Comparison of ENCODE assay signal across 18 mouse cellular contexts in genomic region chr7:35557577-35557976, GRCm38 (mm10). TPM values are rescaled to one million over a fixed set of nuclear protein-coding genes. Genes with fewer than 3 reads are reported as not detected.
DNase-seq lines count a peak whose midpoint lies in the region; ATAC-seq and TF ChIP-seq lines count a peak whose summit lies in the region.
"Had no signal": no experiment of that assay in that cellular context is flagged by ENCODE, and none has a peak within 500 bp of the region (broad histone marks: within the 10 kb centered on the region; RNA-seq: fewer than 3 reads in every experiment).

No protein-coding gene starts in this region.

- H3K27ac ChIP-seq in kidney, adult 2 months (ENCODE audit: insufficient read depth, low read depth, low read length): peak overlapping the region; percentile 100
- peak overlapping the region; percentile 37; the same call in 1 of the 2 replicates for H3K27ac ChIP-seq in bone marrow, adult 2 months (ENCODE audit: control insufficient read depth, insufficient read depth, low read depth, low read length, poor library complexity)
- peak overlapping the region; percentile 100 for H3K27ac ChIP-seq in intestine, embryonic 16.5 days (ENCODE audit: low read length)
- H3K27ac ChIP-seq: left cerebral cortex, adult 2 months; neural tube, embryonic 15.5 days had no signal

- peak; percentile 17 for ATAC-seq in intestine, embryonic 16.5 days
- peak; percentile 32 for ATAC-seq in megakaryocyte progenitor cell, adult 5-6 weeks (replicated peaks; ENCODE audit: poor library complexity)

- WGBS in kidney, adult 2 months: 44% methylated on average over 3 of the region's 3 CpGs
- 18% methylated on average over 3 of the region's 3 CpGs for WGBS in bone marrow, adult 2 months
- 55% methylated on average over 3 of the region's 3 CpGs for WGBS in intestine, embryonic 16.5 days

- peaks cover 38% of the 10 kb centered on the region for H3K4me1 ChIP-seq in kidney, adult 2 months (ENCODE audit: control insufficient read depth, insufficient read depth, low read length)
- H3K4me1 ChIP-seq in bone marrow, adult 2 months (ENCODE audit: control insufficient read depth, insufficient read depth, low read length): peaks cover 6% of the 10 kb centered on the region
- peaks cover 22% of the 10 kb centered on the region for H3K4me1 ChIP-seq in intestine, embryonic 16.5 days (ENCODE audit: control insufficient read depth, insufficient read depth, low read length)

- TF ChIP-seq CTCF in kidney, adult 2 months (conservative IDR thresholded peaks at IDR 0.05; ENCODE audit: insufficient read depth, insufficient read length, low read depth, low read length): no peak
- TF ChIP-seq CTCF in bone marrow, adult 2 months (IDR thresholded peaks at IDR 0.05; ENCODE audit: control insufficient read depth, insufficient read depth, low read length): no peak

- no peak overlapping the region for H3K4me2 ChIP-seq in intestine, embryonic 16.5 days (ENCODE audit: low read depth, low read length)
- H3K4me2 ChIP-seq: heart, embryonic 11.5 days; midbrain, embryonic 11.5 days; neural tube, embryonic 15.5 days had no signal

- no peak overlapping the region for H3K9ac ChIP-seq in intestine, embryonic 16.5 days (ENCODE audit: low read depth, low read length)
- H3K9ac ChIP-seq: neural tube, embryonic 15.5 days had no signal

- no peak for TF ChIP-seq POLR2A in kidney, adult 2 months (IDR thresholded peaks at IDR 0.05; ENCODE audit: low read depth, low read length)
- TF ChIP-seq POLR2A in bone marrow, adult 2 months (IDR thresholded peaks at IDR 0.05; ENCODE audit: borderline replicate concordance, control insufficient read depth, low read depth, low read length): no peak

- H3K9me3 ChIP-seq in intestine, embryonic 16.5 days (ENCODE audit: control insufficient read depth, low read length): no peaks in the 10 kb centered on the region
- H3K9me3 ChIP-seq: neural tube, embryonic 15.5 days had no signal

- H3K27me3 ChIP-seq in kidney, adult 2 months (replicated peaks; ENCODE audit: control insufficient read depth, insufficient read depth, low read length): no peaks in the 10 kb centered on the region
- no peaks in the 10 kb centered on the region for H3K27me3 ChIP-seq in intestine, embryonic 16.5 days (replicated peaks; ENCODE audit: control insufficient read depth, insufficient read depth, low read length)
- H3K27me3 ChIP-seq: neural tube, embryonic 15.5 days had no signal

- no peak overlapping the region for H3K4me3 ChIP-seq in kidney, adult 2 months (ENCODE audit: insufficient read depth, low read depth, low read length)
- no peak overlapping the region for H3K4me3 ChIP-seq in bone marrow, adult 2 months (replicated peaks; ENCODE audit: control insufficient read depth, low read depth, low read length)
- H3K4me3 ChIP-seq in intestine, embryonic 16.5 days (ENCODE audit: low read length): no peak overlapping the region
- H3K4me3 ChIP-seq: left cerebral cortex, adult 2 months; neural tube, embryonic 15.5 days had no signal

- peak; percentile 79 for DNase-seq in kidney, adult 2 months
- no peak for DNase-seq in kidney, postnatal 25 days
- no peak for DNase-seq in T-cell, adult 2 months (ENCODE audit: low spot score)
- DNase-seq in layer of hippocampus, adult 8-10 months (ENCODE audit: low spot score in 2 of 2): no peak
- no peak for DNase-seq in adrenal gland, adult 18-20 months (ENCODE audit: low spot score in 2 of 2)
- DNase-seq: adrenal gland, adult 8-10 months; cerebellum, postnatal 14 days; gastrocnemius, postnatal 10 days; heart, postnatal 4 days; thymus, adult 18-20 months had no signal

- H3K36me3 ChIP-seq in kidney, adult 2 months (ENCODE audit: control insufficient read depth, insufficient read depth, low read length): 0 out of 2 replicates have a peak, but pooled peaks cover 3% of the 10 kb centered on the region
- H3K36me3 ChIP-seq in intestine, embryonic 16.5 days (ENCODE audit: control insufficient read depth, insufficient read depth, low read length): no peaks in the 10 kb centered on the region
- H3K36me3 ChIP-seq: neural tube, embryonic 15.5 days had no signal

RNA-seq across cellular contexts. Expression of gene Nudt19, which starts 1.5 kb away (rescaled TPM):
- polyA plus RNA-seq in kidney, adult 2 months (2012; rRNA removed): 170 and 255 TPM in 2 replicates
- polyA plus RNA-seq in bone marrow, adult 2 months (2011; ENCODE audit: insufficient read depth, insufficient read length, low replicate concordance, missing spikeins): 29.6 and 39.4 TPM in 2 replicates
- polyA plus RNA-seq in intestine, embryonic 16.5 days (2015; fragmentation: Nextera tagmentation; extraction: Ambion mirVana): 120 and 128 TPM in 2 replicates
- total RNA-seq in megakaryocyte progenitor cell, adult 5-6 weeks (2015): 120 and 124 TPM in 2 replicates
- total RNA-seq in megakaryocyte progenitor cell, adult 5-6 weeks (2017): 41.1 and 61.3 TPM in 2 replicates
- 10 to 100 TPM; 65.4 to 80.5 (median 73.1) TPM for total RNA-seq in layer of hippocampus, adult 8-10 months (2022)
- total RNA-seq in adrenal gland, adult 18-20 months (2021): 10 to 100 TPM; 51.1 to 53.2 TPM

RNA-seq across cellular contexts. Expression of gene Tdrd12, which starts 20.0 kb away (rescaled TPM):
- 0.25 and 0.33 TPM in 2 replicates for polyA plus RNA-seq in kidney, adult 2 months (2012; rRNA removed)
- 2.3 TPM in 1 of 2 replicates, not detected in the other for polyA plus RNA-seq in bone marrow, adult 2 months (2011; ENCODE audit: insufficient read depth, insufficient read length, low replicate concordance, missing spikeins)
- polyA plus RNA-seq in intestine, embryonic 16.5 days (2015; fragmentation: Nextera tagmentation; extraction: Ambion mirVana): 0.98 and 1.6 TPM in 2 replicates
- 0.20 and 0.49 TPM in 2 replicates for total RNA-seq in megakaryocyte progenitor cell, adult 5-6 weeks (2015)
- total RNA-seq in megakaryocyte progenitor cell, adult 5-6 weeks (2017): 0.68 TPM in 1 of 2 replicates, not detected in the other
- total RNA-seq in layer of hippocampus, adult 8-10 months (2022): 1 to 10 TPM in 3 of 4 experiments, under 1 TPM in 1; 0.23 to 1.7 (median 1.2) TPM
- under 1 TPM; 0.07 to 0.10 TPM for total RNA-seq in adrenal gland, adult 18-20 months (2021)
- polyA plus RNA-seq: limb, embryonic 11.5 days had no signal

RNA-seq across cellular contexts. Expression of gene Rgs9bp, which starts 27.8 kb away (rescaled TPM):
- polyA plus RNA-seq in kidney, adult 2 months (2012; rRNA removed): 0.14 and 0.18 TPM in 2 replicates
- 0.29 and 0.45 TPM in 2 replicates for polyA plus RNA-seq in bone marrow, adult 2 months (2011; ENCODE audit: insufficient read depth, insufficient read length, low replicate concordance, missing spikeins)
- polyA plus RNA-seq in intestine, embryonic 16.5 days (2015; fragmentation: Nextera tagmentation; extraction: Ambion mirVana): 0.04 and 0.09 TPM in 2 replicates
- 0.93 and 1.2 TPM in 2 replicates for total RNA-seq in megakaryocyte progenitor cell, adult 5-6 weeks (2015)
- total RNA-seq in megakaryocyte progenitor cell, adult 5-6 weeks (2017): 0.92 and 1.0 TPM in 2 replicates
- under 1 TPM; 0.25 to 0.45 (median 0.29) TPM for total RNA-seq in layer of hippocampus, adult 8-10 months (2022)
- under 1 TPM; 0.29 to 0.30 TPM for total RNA-seq in adrenal gland, adult 18-20 months (2021)

RNA-seq across cellular contexts. Expression of gene Ankrd27, which starts 28.5 kb away (rescaled TPM):
- polyA plus RNA-seq in kidney, adult 2 months (2012; rRNA removed): 18.3 and 19.1 TPM in 2 replicates
- 12.8 and 20.7 TPM in 2 replicates for polyA plus RNA-seq in bone marrow, adult 2 months (2011; ENCODE audit: insufficient read depth, insufficient read length, low replicate concordance, missing spikeins)
- 32.4 and 34.9 TPM in 2 replicates for polyA plus RNA-seq in intestine, embryonic 16.5 days (2015; fragmentation: Nextera tagmentation; extraction: Ambion mirVana)
- 37.5 and 44.2 TPM in 2 replicates for total RNA-seq in megakaryocyte progenitor cell, adult 5-6 weeks (2015)
- 55.8 and 57.1 TPM in 2 replicates for total RNA-seq in megakaryocyte progenitor cell, adult 5-6 weeks (2017)
- 10 to 100 TPM; 38.4 to 49.5 (median 43.6) TPM for total RNA-seq in layer of hippocampus, adult 8-10 months (2022)
- total RNA-seq in adrenal gland, adult 18-20 months (2021): 10 to 100 TPM; 28.7 to 30.2 TPM

Comparison
In these comparisons a context has a peak if more than half of its experiments do, and no peak if none do; other contexts are left out.
1. H3K27ac ChIP-seq: peak in every context shown above with its lines; median percentile 100 in kidney, adult 2 months; 100 in intestine, embryonic 16.5 days; 37 in bone marrow, adult 2 months.